Mouse (Mus musculus) limb, embryonic 14.5 days (tissue): ENCODE data around the gene Zfp68. TPM values are rescaled to one million over a fixed set of nuclear protein-coding genes. Genes with fewer than 3 reads are reported as not detected.
"Not testable (repeated sequence)": the region's sequence is repeated elsewhere in the genome, so short reads cannot be mapped to it uniquely, and the experiment has no call there.

Experiments used
- ATAC-seq: fragments of 200-750 bp; cut with Nextera tagmentation; 2 replicates; pipeline ENCODE4 v1.8.0; 2017; ENCODE audit warnings: low read depth, moderate number of reproducible peaks, moderate TSS enrichment; ENCODE audit not compliant: low FRiP score
- DNase-seq: peaks from one replicate; pipeline ENCODE4 v3.0.0-alpha.2; 2015; ENCODE audit warnings: low spot score
- H3K27ac ChIP-seq: fragments of 300-500 bp; sonication (generic); replicated peaks from 2 replicates; pipeline ENCODE4 v1.5.1; 2014; ENCODE audit warnings: low read depth, mild to moderate bottlenecking, low read length, moderate library complexity, mixed read lengths
- H3K27me3 ChIP-seq: fragments of 300-500 bp; sonication (generic); 2 replicates; pipeline ENCODE4 v1.6.1; 2014; ENCODE audit warnings: low read length, mixed read lengths; ENCODE audit not compliant: control insufficient read depth, insufficient read depth
- H3K36me3 ChIP-seq: fragments of 300-500 bp; sonication (generic); 2 replicates; pipeline ENCODE4 v1.6.1; 2014; ENCODE audit warnings: mild to moderate bottlenecking, low read length, moderate library complexity, mixed read lengths; ENCODE audit not compliant: control insufficient read depth, insufficient read depth
- H3K4me1 ChIP-seq: fragments of 300-500 bp; sonication (generic); 2 replicates; pipeline ENCODE4 v1.6.1; 2014; ENCODE audit warnings: antibody characterized with exemption, low read length, mixed read lengths; ENCODE audit not compliant: control insufficient read depth, insufficient read depth
- H3K4me2 ChIP-seq: fragments of 300-500 bp; sonication (generic); replicated peaks from 2 replicates; pipeline ENCODE4 v1.6.1; 2014; ENCODE audit warnings: low read depth, mild to moderate bottlenecking, low read length, moderate library complexity; ENCODE audit not compliant: severe bottlenecking
- H3K4me3 ChIP-seq: fragments of 300-500 bp; sonication (generic); replicated peaks from 2 replicates; pipeline ENCODE4 v1.5.1; 2014; ENCODE audit warnings: low read length
- H3K9ac ChIP-seq: fragments of 300-500 bp; sonication (generic); 2 replicates; pipeline ENCODE4 v1.6.1; 2014; ENCODE audit warnings: mild to moderate bottlenecking, low read depth, low read length, moderate library complexity; ENCODE audit not compliant: severe bottlenecking
- H3K9me3 ChIP-seq: fragments of 300-500 bp; sonication (generic); 2 replicates; pipeline ENCODE4 v1.6.1; 2016; ENCODE audit warnings: low read length; ENCODE audit not compliant: control insufficient read depth
- POLR2A ChIP-seq: fragments of 200-500 bp; IDR thresholded peaks from 2 replicates; pipeline ENCODE4 v1.8.0; 2012; ENCODE audit warnings: inconsistent platforms, mild to moderate bottlenecking, moderate library complexity, borderline replicate concordance; ENCODE audit not compliant: insufficient read depth, insufficient read length; ENCODE audit errors: extremely low read depth
- WGBS: fragments of 180-500 bp; shearing (Covaris S2); extraction: QIAGEN DNeasy Blood & Tissue Kit; methylation state at CpG from one replicate; pipeline ENCODE4 v1.1.7; 2014; 5-methylcytosine and 5-hydroxymethylcytosine counted together
- polyA plus RNA-seq, 2 experiments: library from polyadenylated mRNA; depleted of rRNA in 1 of 2; stranded (reverse) in 1 of 2; unstranded in 1 of 2; fragments of >200 nt; fragmentation: Nextera tagmentation in 1 of 2; extraction: Ambion mirVana in 1 of 2; gene quantifications; 2 replicates each; pipeline versions ENCODE4 v1.2.1 to v1.2.3; 2012 to 2014

Zfp68 gene
- polyA plus RNA-seq, 2 experiments: 34.1 to 80.2 TPM

- peak within 1 kb of the TSS; percentile 86 for H3K9ac ChIP-seq
- 0 out of 2 replicates have a peak, but pooled peaks have one; percentile 79 for TF ChIP-seq POLR2A
- H3K36me3 ChIP-seq: peaks cover 7% of the 10 kb centered on the region
- peaks cover 10% of the 10 kb centered on the region for H3K4me1 ChIP-seq
- peak within 1 kb of the TSS; percentile 90 for H3K27ac ChIP-seq
- peak; percentile 92 for ATAC-seq
- H3K27me3 ChIP-seq: no peaks in the 10 kb centered on the region
- H3K4me2 ChIP-seq: peak within 1 kb of the TSS; percentile 71
- WGBS: 1% methylated on average over 30 of the region's 30 CpGs
- DNase-seq: peak; percentile 98
- peaks cover 6% of the 10 kb centered on the region for H3K9me3 ChIP-seq
- H3K4me3 ChIP-seq: peak within 1 kb of the TSS; percentile 87
Observed at GRCm38 (mm10) chr5:138622645-138623477, 3.3 kb upstream of the Zfp68 start, which contains the start of gene A430033K04Rik. A430033K04Rik (plus strand) TSS chr5:138622859.

- H3K9me3 ChIP-seq: peaks cover 26% of the 10 kb centered on the region
Observed at GRCm38 (mm10) chr5:138620836-138621235, 1.3 kb upstream of the Zfp68 start.

GRCm38 (mm10) chr5:138618353-138618752, 1.2 kb downstream of the Zfp68 start:
- ATAC-seq (no peak), DNase-seq (no peak)
- Histone ChIP-seq H3K4me3 (peak overlapping the region; percentile 96), H3K4me1 (no peaks in the 10 kb centered on the region), H3K9ac (no peak overlapping the region), H3K9me3 (peaks cover 50% of the 10 kb centered on the region), H3K27me3 (no peaks in the 10 kb centered on the region), H3K4me2 (peak overlapping the region; percentile 38), H3K36me3 (peaks cover 52% of the 10 kb centered on the region), H3K27ac (no peak overlapping the region)
- 100% methylated on average over 1 of the region's 1 CpGs for WGBS
- no peak for TF ChIP-seq POLR2A

More at GRCm38 (mm10) chr5:138620836-138621235, 1.3 kb upstream of the Zfp68 start:
- TF ChIP-seq POLR2A: no peak
- Histone ChIP-seq H3K27ac (no peak overlapping the region), H3K4me3 (no peak overlapping the region), H3K27me3 (no peaks in the 10 kb centered on the region), H3K4me1 (peaks cover 10% of the 10 kb centered on the region), H3K36me3 (peaks cover 27% of the 10 kb centered on the region), H3K4me2 (no peak overlapping the region), H3K9ac (no peak overlapping the region)
- WGBS: 88% methylated on average over 5 of the region's 5 CpGs
- no peak for ATAC-seq
- no peak for DNase-seq

GRCm38 (mm10) chr5:138587396-138587795, 32.2 kb downstream of the Zfp68 start:
- ATAC-seq: no peak
- Histone ChIP-seq H3K4me2 (no peak overlapping the region), H3K9ac (no peak overlapping the region), H3K4me1 (no peaks in the 10 kb centered on the region), H3K9me3 (peaks cover 13% of the 10 kb centered on the region; the same call in 1 of the 2 replicates), H3K36me3 (no peaks in the 10 kb centered on the region), H3K27ac (no peak overlapping the region), H3K27me3 (no peaks in the 10 kb centered on the region), H3K4me3 (no peak overlapping the region)
- no peak for TF ChIP-seq POLR2A
- 84% methylated on average over 6 of the region's 6 CpGs for WGBS
- no peak for DNase-seq

DNA sequence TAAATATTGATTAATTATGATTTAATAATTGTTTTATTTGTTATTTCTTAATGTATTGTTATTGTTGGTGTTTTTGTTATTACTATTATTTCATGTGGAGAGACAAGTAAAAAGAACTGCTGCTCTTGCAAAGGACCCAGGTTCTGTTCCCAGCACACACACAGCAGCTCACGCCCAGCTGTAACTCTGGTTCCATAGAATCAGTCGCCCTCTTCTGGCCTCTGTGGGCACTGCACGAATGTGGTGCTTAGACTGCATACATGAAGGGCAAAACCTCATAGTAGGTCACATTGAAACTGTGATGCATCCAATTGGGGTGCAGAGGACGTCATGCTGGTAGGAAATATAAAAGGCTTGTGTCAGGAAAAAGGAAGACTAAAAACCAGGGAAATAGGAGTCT, 47.9 kb downstream of the Zfp68 start:
- Histone ChIP-seq H3K36me3 (no peaks in the 10 kb centered on the region), H3K27me3 (no peaks in the 10 kb centered on the region), H3K27ac (no peak overlapping the region), H3K9me3 (no peaks in the 10 kb centered on the region), H3K4me1 (no peaks in the 10 kb centered on the region), H3K9ac (no peak overlapping the region), H3K4me3 (no peak overlapping the region), H3K4me2 (no peak overlapping the region)
- TF ChIP-seq POLR2A: no peak
- WGBS: 54% methylated on average over 4 of the region's 4 CpGs
- DNase-seq: peak; percentile 26
- no peak for ATAC-seq

DNA sequence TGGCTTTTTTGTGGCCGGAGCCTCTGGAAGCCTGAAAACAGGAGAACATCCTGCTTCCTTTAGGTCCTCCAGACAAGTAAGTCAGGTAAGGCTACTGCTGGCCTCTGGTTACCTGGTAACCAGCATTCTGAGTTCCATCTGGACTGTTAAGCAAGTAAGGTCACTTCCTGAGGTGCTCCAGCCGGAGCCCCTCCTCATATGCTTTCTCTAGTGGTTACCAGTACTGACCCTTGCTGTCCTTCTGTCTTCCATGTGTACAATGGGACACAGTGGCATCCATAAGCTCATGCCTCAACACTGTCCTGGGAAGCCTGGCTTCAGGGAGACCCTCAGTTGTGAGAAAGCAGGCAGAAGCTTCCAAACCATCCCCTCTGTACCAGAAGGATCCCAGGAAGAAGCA, 54.9 kb downstream of the Zfp68 start, which contains the start of gene 1700123K08Rik:
TSS of gene 1700123K08Rik (minus strand) at position 101 of the 400 bp plus-strand sequence.
- WGBS: 86% methylated on average over 2 of the region's 2 CpGs
- ATAC-seq: not testable (repeated sequence)

More for the DNA sequence above, 54.9 kb downstream of the Zfp68 start, which contains the start of gene 1700123K08Rik:
- H3K9ac ChIP-seq, H3K36me3 ChIP-seq, DNase-seq, H3K27ac ChIP-seq, H3K9me3 ChIP-seq, H3K4me3 ChIP-seq, H3K4me2 ChIP-seq, H3K4me1 ChIP-seq, H3K27me3 ChIP-seq: not testable (repeated sequence)
